Mouse (Mus musculus) liver, embryonic 14.5 days (tissue): Measurements from ENCODE around the gene 4833420G17Rik.

Experiments used
- CTCF ChIP-seq: IDR thresholded peaks from 2 replicates; pipeline ENCODE4 v1.5.1; 2016; ENCODE audit warnings: antibody characterized with exemption, low read depth, control low read depth
- EP300 ChIP-seq: IDR thresholded peaks from 2 replicates; pipeline ENCODE4 v1.6.1; 2016; ENCODE audit warnings: antibody characterized with exemption, low read depth

GRCm38 (mm10) chr13:119418479-119418878, 44.1 kb upstream of the 4833420G17Rik start:
- TF ChIP-seq CTCF (no peak), EP300 (no peak)
